Mouse (Mus musculus) C2C12 (cell line): ENCODE data around the gene Ltbp4. TPM values are rescaled to one million over a fixed set of nuclear protein-coding genes. Genes with fewer than 3 reads are reported as not detected.

ENCODE experiments used
- H3K27me3 ChIP-seq: one replicate; pipeline ENCODE4 v1.6.1; 2011; ENCODE audit not compliant: control insufficient read depth, insufficient read depth, insufficient read length
- H3K36me3 ChIP-seq: one replicate; pipeline ENCODE4 v1.6.1; 2011; ENCODE audit not compliant: control insufficient read depth, insufficient read depth
- H3K4me3 ChIP-seq: one replicate; pipeline ENCODE4 v1.5.1; 2011; ENCODE audit warnings: mild to moderate bottlenecking, control low read depth; ENCODE audit not compliant: poor library complexity, insufficient read depth, severe bottlenecking
- H3K79me2 ChIP-seq: one replicate; pipeline ENCODE4 v1.6.1; 2011; ENCODE audit not compliant: control insufficient read depth, insufficient read depth
- H3K79me3 ChIP-seq: one replicate; pipeline ENCODE4 v1.6.1; 2011; ENCODE audit warnings: low read depth, control low read depth
- H3ac ChIP-seq: one replicate; pipeline ENCODE3; 2011; ENCODE audit warnings: low read depth; ENCODE audit not compliant: control insufficient read depth, insufficient read length
- CEBPB ChIP-seq: IDR thresholded peaks from one replicate; pipeline ENCODE4 v1.6.1; 2011; ENCODE audit warnings: low read depth, mild to moderate bottlenecking, control low read depth, moderate library complexity
- CTCF ChIP-seq: IDR thresholded peaks from one replicate; pipeline ENCODE4 v1.5.1; 2011; ENCODE audit not compliant: control insufficient read depth, insufficient read depth, insufficient read length
- FOSL1 ChIP-seq: IDR thresholded peaks from one replicate; pipeline ENCODE4 v1.8.0; 2011; ENCODE audit warnings: mild to moderate bottlenecking, low read length; ENCODE audit not compliant: poor library complexity, insufficient read depth, severe bottlenecking
- MAX ChIP-seq: IDR thresholded peaks from one replicate; pipeline ENCODE4 v1.6.1; 2011; ENCODE audit warnings: mild to moderate bottlenecking, control low read depth
- MYOD1 ChIP-seq: IDR thresholded peaks from one replicate; pipeline ENCODE4 v1.6.1; 2011; ENCODE audit warnings: low read depth; ENCODE audit not compliant: control insufficient read depth, insufficient read length
- MYOG ChIP-seq: IDR thresholded peaks from one replicate; pipeline ENCODE4 v1.6.1; 2011; ENCODE audit not compliant: control insufficient read depth, insufficient read length; ENCODE audit errors: extremely low read depth
- USF1 ChIP-seq: IDR thresholded peaks from one replicate; pipeline ENCODE4 v1.6.1; 2011; ENCODE audit warnings: low read depth, mild to moderate bottlenecking, control low read depth, moderate library complexity
- polyA plus RNA-seq: library from polyadenylated mRNA; unstranded; fragments of >200 nt; fragmentation: generic; extraction: Trizol; gene quantifications from one replicate; pipeline ENCODE4 v1.2.1, GENCODE M21; 2012; ENCODE audit warnings: missing spikeins

The Ltbp4 gene
- polyA plus RNA-seq, 1 experiment, result 22.9 TPM

- no peak for TF ChIP-seq CTCF
- TF ChIP-seq MYOG, result no peak
- no peak for TF ChIP-seq MYOD1
- TF ChIP-seq MAX, result no peak
- TF ChIP-seq FOSL1, result no peak
- no peak for TF ChIP-seq USF1
- no peak for TF ChIP-seq CEBPB
- H3K4me3 ChIP-seq, result no peak overlapping the region
Observed at GRCm38 (mm10) chr7:27310996-27311535, 26.4 kb downstream of the Ltbp4 start.

GRCm38 (mm10) chr7:27310306-27310705 lies 27.2 kb downstream of the Ltbp4 start:
- TF ChIP-seq MYOD1 (no peak), FOSL1 (no peak), MAX (no peak), CTCF (no peak), MYOG (no peak), USF1 (no peak), CEBPB (no peak)
- Histone ChIP-seq H3K4me3 (no peak overlapping the region), H3ac (no peak overlapping the region), H3K27me3 (no peaks in the 10 kb centered on the region), H3K36me3 (peaks cover 8% of the 10 kb centered on the region), H3K79me2 (no peaks in the 10 kb centered on the region), H3K79me3 (no peaks in the 10 kb centered on the region)

More at GRCm38 (mm10) chr7:27310996-27311535, 26.4 kb downstream of the Ltbp4 start:
- Histone ChIP-seq H3K79me2 (no peaks in the 10 kb centered on the region), H3K27me3 (no peaks in the 10 kb centered on the region), H3K79me3 (no peaks in the 10 kb centered on the region), H3K36me3 (peaks cover 8% of the 10 kb centered on the region), H3ac (no peak overlapping the region)

- Histone ChIP-seq H3K4me3 (no peak overlapping the region), H3K79me2 (no peaks in the 10 kb centered on the region), H3K79me3 (no peaks in the 10 kb centered on the region), H3K36me3 (peaks cover 8% of the 10 kb centered on the region), H3K27me3 (no peaks in the 10 kb centered on the region), H3ac (no peak overlapping the region)
- no peak for TF ChIP-seq USF1
- no peak for TF ChIP-seq CTCF
- no peak for TF ChIP-seq FOSL1
- TF ChIP-seq MAX, result no peak
- TF ChIP-seq CEBPB, result no peak
- TF ChIP-seq MYOD1, result no peak
- no peak for TF ChIP-seq MYOG
Observed at GRCm38 (mm10) chr7:27309832-27310231, 27.7 kb downstream of the Ltbp4 start.

- no peaks in the 10 kb centered on the region for H3K79me2 ChIP-seq
- H3K27me3 ChIP-seq, result no peaks in the 10 kb centered on the region
- no peak overlapping the region for H3ac ChIP-seq
- H3K36me3 ChIP-seq, result peaks cover 8% of the 10 kb centered on the region
- no peak for TF ChIP-seq FOSL1
- no peak for TF ChIP-seq CTCF
- TF ChIP-seq MYOD1, result no peak
- no peak for TF ChIP-seq CEBPB
- no peak for TF ChIP-seq MAX
- no peak for TF ChIP-seq MYOG
- TF ChIP-seq USF1, result no peak
- H3K79me3 ChIP-seq, result no peaks in the 10 kb centered on the region
- no peak overlapping the region for H3K4me3 ChIP-seq
Observed at GRCm38 (mm10) chr7:27308821-27309549, 28.5 kb downstream of the Ltbp4 start.

GRCm38 (mm10) chr7:27307551-27307950 lies 29.9 kb downstream of the Ltbp4 start:
- Histone ChIP-seq H3K4me3 (no peak overlapping the region), H3ac (no peak overlapping the region), H3K36me3 (no peaks in the 10 kb centered on the region), H3K27me3 (no peaks in the 10 kb centered on the region), H3K79me3 (no peaks in the 10 kb centered on the region), H3K79me2 (no peaks in the 10 kb centered on the region)
- TF ChIP-seq FOSL1 (no peak), MYOG (no peak), MYOD1 (no peak), CEBPB (no peak), USF1 (no peak), MAX (no peak), CTCF (no peak)
